ENCODE assay signal across 8 mouse cellular contexts in the genomic region with DNA sequence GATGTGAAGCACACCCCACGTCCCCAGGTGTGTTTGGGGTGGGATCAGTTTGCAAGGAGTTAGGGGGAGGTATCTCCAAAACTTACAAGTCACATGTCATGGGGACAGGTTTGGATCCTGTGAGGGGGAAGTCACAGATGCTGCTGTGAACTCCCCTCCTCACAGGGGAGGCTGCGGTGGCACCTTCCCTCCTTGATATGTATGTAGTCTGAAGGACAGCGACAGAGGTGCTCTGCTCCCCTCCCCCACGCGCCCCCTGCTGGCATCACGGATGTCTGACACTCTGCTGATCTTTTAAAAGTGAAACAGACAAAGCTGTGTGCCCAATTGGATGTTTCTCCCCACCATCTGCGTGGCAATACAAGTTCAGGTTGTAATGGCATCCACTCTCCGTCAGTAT. TPM values are rescaled to one million over a fixed set of nuclear protein-coding genes. Genes with fewer than 3 reads are reported as not detected.
DNase-seq lines count a peak whose midpoint lies in the region; TF ChIP-seq lines count a peak whose summit lies in the region.

No protein-coding gene starts in this region.

- 26% methylated on average over 8 of the region's 8 CpGs for WGBS in midbrain, embryonic 10.5 days

- no peaks in the 10 kb centered on the region for H3K4me1 ChIP-seq in midbrain, embryonic 10.5 days

- no peaks in the 10 kb centered on the region for H3K27me3 ChIP-seq in C2C12 (ENCODE audit: control insufficient read depth, insufficient read depth, insufficient read length)
- H3K27me3 ChIP-seq in midbrain, embryonic 10.5 days (ENCODE audit: low read depth, poor library complexity, severe bottlenecking): no peaks in the 10 kb centered on the region

- H3K27ac ChIP-seq in midbrain, embryonic 10.5 days (replicated peaks): no peak overlapping the region

- H3K9me3 ChIP-seq in midbrain, embryonic 10.5 days (replicated peaks): no peaks in the 10 kb centered on the region

- H3ac ChIP-seq in C2C12 (ENCODE audit: control insufficient read depth, insufficient read length, low read depth): no peak overlapping the region

- TF ChIP-seq CTCF in C2C12 (IDR thresholded peaks at IDR 0.05; ENCODE audit: control insufficient read depth, insufficient read depth, insufficient read length): peak; percentile 52

- peak; percentile 38 to 60 for DNase-seq in adrenal gland, adult (ENCODE audit: inconsistent age in 2 of 2, low spot score in 1 of 2)
- DNase-seq in adrenal gland, adult 8-10 months: no peak
- peak; percentile 24 to 68 for DNase-seq in cerebellum, postnatal 25 days
- peak; percentile 63 to 72 for DNase-seq in gastrocnemius, postnatal 4 days (ENCODE audit: low spot score in 2 of 2)
- peak; percentile 53 for DNase-seq in kidney, postnatal 14 days
- DNase-seq in midbrain, embryonic 10.5 days (ENCODE audit: low spot score): peak; percentile 59
- DNase-seq in spleen, postnatal 36 days (ENCODE audit: low spot score in 2 of 2): peak; percentile 54 to 56

- no peaks in the 10 kb centered on the region for H3K36me3 ChIP-seq in C2C12 (ENCODE audit: control insufficient read depth, insufficient read depth)
- H3K36me3 ChIP-seq in midbrain, embryonic 10.5 days: no peaks in the 10 kb centered on the region

- H3K79me2 ChIP-seq in C2C12 (ENCODE audit: control insufficient read depth, insufficient read depth): no peaks in the 10 kb centered on the region

- no peak overlapping the region for H3K4me3 ChIP-seq in C2C12 (ENCODE audit: insufficient read depth, poor library complexity, severe bottlenecking)
- no peak overlapping the region for H3K4me3 ChIP-seq in midbrain, embryonic 10.5 days

- no peaks in the 10 kb centered on the region for H3K79me3 ChIP-seq in C2C12 (ENCODE audit: low read depth)

TF ChIP-seq in C2C12, 6 proteins besides CTCF, POLR2A, EP300 and RAD21:
- TF ChIP-seq FOSL1 (IDR thresholded peaks at IDR 0.05; ENCODE audit: insufficient read depth, low read length, poor library complexity, severe bottlenecking): no peak
- no peak for TF ChIP-seq USF1 (IDR thresholded peaks at IDR 0.05; ENCODE audit: low read depth)
- TF ChIP-seq MYOG (IDR thresholded peaks at IDR 0.05; ENCODE audit: control insufficient read depth, extremely low read depth, insufficient read length): no peak
- TF ChIP-seq CEBPB (IDR thresholded peaks at IDR 0.05; ENCODE audit: low read depth): no peak
- no peak for TF ChIP-seq MAX (IDR thresholded peaks at IDR 0.05)
- no peak for TF ChIP-seq MYOD1 (IDR thresholded peaks at IDR 0.05; ENCODE audit: control insufficient read depth, insufficient read length, low read depth)

RNA-seq across cellular contexts. Expression of a gene that starts 35.5 kb away (rescaled TPM):
- 10 to 100 TPM; 17.6 to 22.4 (median 18.1) TPM for total RNA-seq in adrenal gland, adult 8-10 months (2022)
- 3.3 TPM for polyA plus RNA-seq in C2C12 (2012; fragmentation: generic; extraction: Trizol)
- total RNA-seq in gastrocnemius, postnatal 4 days (2021): 1 to 10 TPM; 7.5 TPM
- polyA plus RNA-seq in midbrain, embryonic 10.5 days (2016; fragmentation: Nextera tagmentation; extraction: Ambion mirVana): 8.6 and 9.4 TPM in 2 replicates
